Mouse (Mus musculus): ENCODE measurements around the gene Birc2.
"Not testable (repeated sequence)": the region's sequence is repeated elsewhere in the genome, so short reads cannot be mapped to it uniquely, and the experiment has no call there.

Gene Birc2

DNA sequence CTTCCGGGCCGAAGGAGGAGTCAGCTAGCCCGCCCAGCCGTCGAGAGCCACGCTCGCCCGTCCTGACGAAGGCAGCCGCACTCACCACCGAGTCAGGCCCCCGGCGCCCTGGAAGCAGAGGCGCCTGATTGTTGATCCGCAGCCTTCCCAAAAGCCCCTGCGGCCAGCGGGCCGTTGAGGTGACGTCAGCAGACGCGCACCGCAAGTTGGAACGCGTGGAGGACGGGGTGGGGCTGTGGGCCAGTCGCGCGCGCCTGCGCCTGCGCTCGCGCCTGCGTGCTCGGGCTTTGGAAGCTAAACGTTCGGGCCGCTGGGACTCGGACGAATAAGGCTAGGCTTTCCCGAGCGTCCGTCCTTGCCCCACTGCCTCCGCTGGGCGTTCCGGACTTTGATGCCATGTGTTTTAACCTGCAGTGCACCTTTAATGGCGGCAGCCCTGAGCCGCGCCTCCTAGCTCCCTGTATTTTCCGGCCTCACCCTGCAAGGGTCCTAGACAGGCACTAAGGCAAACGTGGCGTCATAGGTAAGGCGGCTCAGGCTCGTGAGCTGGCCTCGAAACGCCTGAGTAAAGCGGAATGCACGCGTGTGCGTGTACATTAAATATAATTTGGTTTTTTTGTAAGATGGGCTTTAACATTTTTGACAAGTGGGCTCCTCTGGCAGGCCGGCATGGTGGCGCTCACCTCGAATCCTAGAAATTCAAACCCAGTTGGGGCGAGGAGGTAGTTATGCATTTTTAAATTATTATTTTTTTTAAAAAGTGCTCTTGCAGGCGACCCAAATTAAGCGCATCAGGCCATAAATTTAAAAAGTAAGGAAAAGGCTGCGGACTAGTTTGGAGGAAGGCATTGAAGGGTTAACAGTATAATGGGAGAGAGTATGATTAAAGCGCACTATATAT lies at the start of gene Birc2:
TSS of gene Birc2 (minus strand) at position 160 of the 901 bp plus-strand sequence.
- DNase-seq (ENCODE audit: low read depth), result peak; percentile 97

DNA sequence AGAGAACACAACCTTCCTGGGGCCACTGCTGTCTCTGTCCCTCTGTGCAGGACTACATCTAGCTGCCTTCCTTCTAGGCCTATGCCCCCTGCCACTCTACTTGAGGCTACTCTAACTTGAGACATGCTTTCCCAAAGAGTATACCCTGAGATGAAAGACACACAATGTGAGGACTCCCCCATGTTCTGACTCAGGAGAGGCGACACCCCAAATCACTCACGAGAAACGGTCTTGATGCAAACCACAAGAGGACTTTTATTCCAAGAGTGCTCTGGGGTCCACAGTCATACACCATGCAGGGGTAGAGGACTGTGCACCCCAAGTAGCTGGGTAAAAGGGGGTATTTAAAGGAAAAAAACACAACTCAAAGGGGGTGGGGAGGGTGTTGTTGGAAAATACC lies 47.5 kb upstream of the Birc2 start:
- no peak for DNase-seq (ENCODE audit: low read depth)

- DNase-seq (ENCODE audit: low read depth), result no peak
Observed at GRCm38 (mm10) chr9:7882304-7882865, 45.5 kb upstream of the Birc2 start.

- DNase-seq (ENCODE audit: low read depth), result no peak
Observed at GRCm38 (mm10) chr9:7873511-7874211, 36.8 kb upstream of the Birc2 start.

GRCm38 (mm10) chr9:7872775-7873439 lies 36.0 kb upstream of the Birc2 start, which contains the start of gene Birc3:
TSS of gene Birc3 (minus strand) at chr9:7873186.
- DNase-seq (ENCODE audit: low read depth), result peak; percentile 98

DNA sequence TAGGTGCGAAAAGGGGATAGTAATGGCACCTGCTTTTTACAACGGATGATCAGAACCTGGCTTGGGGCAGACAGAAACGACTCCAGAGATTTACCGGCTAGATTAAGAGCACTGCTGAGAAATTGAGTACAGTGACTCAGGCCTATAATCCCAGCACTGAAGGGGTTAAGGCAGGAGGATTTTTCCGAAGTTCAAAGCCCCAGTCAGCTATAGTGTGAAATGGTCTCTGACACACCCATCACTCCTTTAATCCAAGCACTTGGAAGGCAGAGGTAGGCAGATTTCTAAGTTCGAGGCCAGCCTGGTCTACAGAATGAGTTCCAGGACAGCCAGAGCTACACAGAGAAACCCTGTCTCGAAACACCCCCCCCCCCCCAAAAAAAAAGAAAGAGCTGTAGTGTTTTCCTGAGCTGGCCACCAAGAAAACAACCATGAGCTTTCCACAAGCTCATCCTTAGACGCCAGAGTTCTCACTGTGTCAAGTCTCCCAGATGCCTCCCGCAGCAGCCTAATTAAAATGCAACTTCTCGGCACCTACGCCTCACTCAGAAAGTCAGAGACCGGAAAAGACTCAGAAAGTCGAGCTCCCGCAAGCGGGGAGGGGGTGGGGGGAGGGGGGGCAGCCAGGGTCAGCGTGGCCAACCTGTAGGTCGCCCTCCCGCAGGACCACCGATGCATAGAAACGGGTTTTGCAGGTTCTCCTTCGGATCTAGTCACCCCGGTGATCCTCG lies 35.3 kb upstream of the Birc2 start:
- DNase-seq (ENCODE audit: low read depth), result no peak

GRCm38 (mm10) chr9:7871316-7872043 lies 34.6 kb upstream of the Birc2 start:
- DNase-seq (ENCODE audit: low read depth), result peak; percentile 89

- peak; percentile 81 for DNase-seq (ENCODE audit: low read depth)
Observed at GRCm38 (mm10) chr9:7870556-7871315, 33.9 kb upstream of the Birc2 start.

DNA sequence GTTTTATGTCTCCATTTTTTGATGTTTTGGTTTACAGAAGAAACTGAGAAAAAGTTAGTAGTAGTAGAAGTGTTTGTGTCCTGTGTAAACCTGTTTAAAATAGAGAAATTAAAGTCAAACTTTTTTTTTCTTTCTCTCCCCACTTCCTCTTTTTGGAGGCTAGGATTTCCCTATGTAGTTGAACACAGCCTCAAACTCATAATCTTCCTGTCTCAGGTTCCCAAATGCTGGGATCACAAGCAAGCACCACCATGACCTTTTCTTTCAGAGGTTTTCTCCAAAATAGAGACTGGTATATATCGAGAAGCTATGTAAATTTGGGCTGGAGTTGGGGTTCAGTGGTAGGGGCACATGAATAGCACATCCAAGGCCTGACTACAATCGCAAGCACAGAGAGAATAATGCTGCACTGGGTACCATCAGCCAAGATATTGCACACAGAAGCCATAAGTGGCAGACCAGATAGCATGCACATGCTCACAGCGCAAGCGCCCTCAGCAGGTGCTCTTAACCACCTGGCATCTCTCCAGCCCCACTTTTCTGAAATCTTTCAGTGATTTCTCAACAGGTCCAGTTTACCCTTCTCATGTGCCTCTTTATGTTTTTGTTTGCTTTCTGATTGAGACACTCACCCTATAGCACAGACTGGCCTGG lies 32.1 kb upstream of the Birc2 start:
- peak; percentile 77 for DNase-seq (ENCODE audit: low read depth)

- peak; percentile 76 for DNase-seq (ENCODE audit: low read depth)
Observed at GRCm38 (mm10) chr9:7867981-7868380, 31.1 kb upstream of the Birc2 start.

DNA sequence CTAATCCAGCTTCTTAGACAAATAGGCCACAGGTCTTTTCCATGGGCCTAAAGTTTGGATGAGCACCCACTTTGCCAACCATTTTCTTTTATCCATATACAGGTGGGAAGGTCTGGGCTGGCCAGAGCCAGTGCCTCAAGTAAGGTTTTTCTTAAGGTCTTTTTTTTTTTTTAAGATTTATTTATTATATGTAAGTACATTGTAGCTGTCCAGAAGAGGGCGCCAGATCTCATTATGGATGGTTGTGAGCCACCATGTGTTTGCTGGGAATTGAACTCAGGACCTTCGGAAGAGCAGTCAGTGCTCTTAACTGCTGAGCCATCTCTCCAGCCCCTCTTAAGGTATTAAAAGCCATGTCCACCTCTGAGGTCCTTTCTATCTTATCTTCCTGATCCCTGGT lies 30.1 kb upstream of the Birc2 start:
- peak; percentile 62 for DNase-seq (ENCODE audit: low read depth)

DNA sequence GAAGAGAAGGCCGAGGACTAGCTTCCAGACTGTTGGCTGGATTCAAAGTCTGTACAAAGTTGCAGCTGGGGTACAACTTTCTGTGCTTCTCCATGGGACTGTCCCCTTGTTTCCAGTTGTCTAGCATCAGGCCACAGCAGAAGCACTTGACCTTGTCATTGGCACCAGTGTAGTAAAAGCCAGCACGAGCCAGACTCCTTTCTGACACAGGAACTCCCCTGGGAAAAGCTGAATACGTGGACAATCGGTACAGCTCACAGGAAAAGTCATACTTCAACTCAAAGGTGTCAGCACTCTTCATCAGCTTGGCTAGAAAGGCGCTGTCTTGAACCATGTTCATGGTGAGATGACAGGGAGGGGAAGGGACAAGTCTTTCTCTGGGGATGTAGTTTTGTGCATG lies 24.1 kb upstream of the Birc2 start:
- no peak for DNase-seq (ENCODE audit: low read depth)

DNA sequence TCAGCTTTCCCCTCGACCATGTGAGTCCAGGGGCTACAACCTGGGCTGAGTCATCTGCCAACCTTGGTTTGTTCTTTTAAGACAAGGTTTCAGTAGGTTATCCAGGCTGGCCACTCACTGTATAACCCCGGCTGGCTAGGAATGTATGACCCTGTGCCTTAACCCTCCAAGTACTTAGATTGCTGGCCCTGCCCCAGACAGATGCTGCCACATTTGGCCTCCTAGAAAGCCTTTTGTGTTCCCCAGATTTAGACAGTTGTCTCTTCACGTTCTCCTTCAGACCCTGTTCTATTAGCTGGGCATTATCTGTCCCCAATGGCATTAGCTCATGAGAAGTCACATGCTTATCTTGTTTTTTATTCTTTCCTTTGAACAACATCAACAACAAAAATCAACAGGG lies 19.0 kb upstream of the Birc2 start:
- DNase-seq (ENCODE audit: low read depth), result no peak

DNA sequence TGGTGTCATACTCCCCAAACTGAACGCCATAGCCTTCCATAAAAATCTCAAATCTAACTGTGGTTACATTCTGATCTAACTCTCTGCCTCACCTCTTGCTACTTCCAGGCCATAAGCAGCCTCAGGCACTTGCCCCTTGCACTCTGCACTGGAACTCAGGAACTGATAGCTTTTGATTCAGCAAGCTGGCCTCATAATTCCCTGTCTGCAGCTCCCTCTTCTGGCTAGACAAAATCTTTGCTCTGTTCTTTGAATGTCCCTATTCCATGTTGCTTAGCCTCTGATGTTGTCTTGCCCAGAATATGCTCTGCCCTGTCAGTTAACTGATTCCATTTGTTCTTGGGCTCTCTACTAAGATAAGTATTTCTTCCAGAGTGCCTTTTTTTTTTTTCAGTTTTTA lies 18.5 kb upstream of the Birc2 start:
- peak; percentile 69 for DNase-seq (ENCODE audit: low read depth)

- not testable (repeated sequence) for DNase-seq (ENCODE audit: low read depth)
Observed at GRCm38 (mm10) chr9:7854196-7854595, 17.3 kb upstream of the Birc2 start.

GRCm38 (mm10) chr9:7852346-7853230 lies 15.7 kb upstream of the Birc2 start:
- no peak for DNase-seq (ENCODE audit: low read depth)

- no peak for DNase-seq (ENCODE audit: low read depth)
Observed at GRCm38 (mm10) chr9:7851841-7852240, 15.0 kb upstream of the Birc2 start.

GRCm38 (mm10) chr9:7848191-7848590 lies 11.3 kb upstream of the Birc2 start:
- no peak for DNase-seq (ENCODE audit: low read depth)

Measured in induced T-regulatory cell, adult 2 months (primary cell).